Mouse (Mus musculus): ENCODE data around the gene Gimap8.

Gimap8 gene

GRCm38 (mm10) chr6:48704146-48704545, 57.1 kb downstream of the Gimap8 start:
- DNase-seq (ENCODE audit: inconsistent ontology term): no peak

- no peak for DNase-seq (ENCODE audit: inconsistent ontology term)
Measured at GRCm38 (mm10) chr6:48706130-48706529, 59.1 kb downstream of the Gimap8 start.

Measured in Muller cell, postnatal 12 days (primary cell).